Mouse (Mus musculus): ENCODE results near the gene Capn12. TPM values are rescaled to one million over a fixed set of nuclear protein-coding genes. Genes with fewer than 3 reads are reported as not detected.

Gene Capn12
- polyA plus RNA-seq (2014; fragmentation: Nextera tagmentation; extraction: Ambion mirVana), result 0.51 and 0.64 TPM in 2 replicates

- Histone ChIP-seq H3K27me3 (ENCODE audit: control insufficient read depth, insufficient read depth, low read length) (no peaks in the 10 kb centered on the region), H3K4me3 (ENCODE audit: low read length) (no peak within 1 kb of the TSS), H3K27ac (ENCODE audit: low read depth, low read length) (no peak within 1 kb of the TSS), H3K4me2 (replicated peaks; ENCODE audit: low read depth, low read length) (no peak within 1 kb of the TSS), H3K4me1 (ENCODE audit: control insufficient read depth, insufficient read depth, low read length) (peaks cover 7% of the 10 kb centered on the region; the same call in 1 of the 2 replicates), H3K36me3 (ENCODE audit: control insufficient read depth, insufficient read depth, low read length) (no peaks in the 10 kb centered on the region), H3K9me3 (ENCODE audit: control insufficient read depth, low read length) (no peaks in the 10 kb centered on the region), H3K9ac (ENCODE audit: low read depth, low read length) (no peak within 1 kb of the TSS)
- 27% methylated on average over 13 of the region's 13 CpGs for WGBS
- no peak for ATAC-seq (ENCODE audit: low FRiP score, low TSS enrichment)
Measured at GRCm38 (mm10) chr7:28881199-28881598, at the start of gene Capn12. TSS of gene Capn12 (plus strand) at chr7:28881422.

DNA sequence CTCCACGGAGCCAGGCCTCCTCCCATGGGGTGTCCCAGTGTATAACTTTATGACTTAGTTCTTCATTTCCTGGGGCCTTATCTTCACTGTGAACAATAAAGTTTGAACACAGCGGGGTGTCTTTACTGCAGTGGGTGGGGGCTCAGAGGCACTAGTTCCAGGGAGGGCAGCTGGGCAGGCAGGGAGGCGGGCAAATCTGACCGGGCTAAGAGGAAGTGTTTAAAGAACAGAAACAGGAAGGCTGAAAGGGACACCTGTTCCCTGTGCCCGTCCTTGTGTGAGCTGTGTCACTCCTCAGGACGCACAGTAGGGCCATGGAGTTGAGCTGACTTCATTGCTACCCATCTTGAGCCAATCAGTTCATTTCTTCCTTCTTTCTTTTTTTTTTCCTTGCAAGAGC is 49.1 kb upstream of the Capn12 start:
- H3K4me2 ChIP-seq (replicated peaks; ENCODE audit: low read depth, low read length), result no peak overlapping the region
- peaks cover 16% of the 10 kb centered on the region for H3K36me3 ChIP-seq (ENCODE audit: control insufficient read depth, insufficient read depth, low read length)
- no peak overlapping the region for H3K4me3 ChIP-seq (ENCODE audit: low read length)
- ATAC-seq (ENCODE audit: low FRiP score, low TSS enrichment), result no peak
- no peaks in the 10 kb centered on the region for H3K4me1 ChIP-seq (ENCODE audit: control insufficient read depth, insufficient read depth, low read length)
- H3K9ac ChIP-seq (ENCODE audit: low read depth, low read length), result no peak overlapping the region
- H3K27me3 ChIP-seq (ENCODE audit: control insufficient read depth, insufficient read depth, low read length), result no peaks in the 10 kb centered on the region
- H3K9me3 ChIP-seq (ENCODE audit: control insufficient read depth, low read length), result peaks cover 2% of the 10 kb centered on the region; the same call in 1 of the 2 replicates
- H3K27ac ChIP-seq (ENCODE audit: low read depth, low read length), result no peak overlapping the region
- 60% methylated on average over 6 of the region's 6 CpGs for WGBS

DNA sequence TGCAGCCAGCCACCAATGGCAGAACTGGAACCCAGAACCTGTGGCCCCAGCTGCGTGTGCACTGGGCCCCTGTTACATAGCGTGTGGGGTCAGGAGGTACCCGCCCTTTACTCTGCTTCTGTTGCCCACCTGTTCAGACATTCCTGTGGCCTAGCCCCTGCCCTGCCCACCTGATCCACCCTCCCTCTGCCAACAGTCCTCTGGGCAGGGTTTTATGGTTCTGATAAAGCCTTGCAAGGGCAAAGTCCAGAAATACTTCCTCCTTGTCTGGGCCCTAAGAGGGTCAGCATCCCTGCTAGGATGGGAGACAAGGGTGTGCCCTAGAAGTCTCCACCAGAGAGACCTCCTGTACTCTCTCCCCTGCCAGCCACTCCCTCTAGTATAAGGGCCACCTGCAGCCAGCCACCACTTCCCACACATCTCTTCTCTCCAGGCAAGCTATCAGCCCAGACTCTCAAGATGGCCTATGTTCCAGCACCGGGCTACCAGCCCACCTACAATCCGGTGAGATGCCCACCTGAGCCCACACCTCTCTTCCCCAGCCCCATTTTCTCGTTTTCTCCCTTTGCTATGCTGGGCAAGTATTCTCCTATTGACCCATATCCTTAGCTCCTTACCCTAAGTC is 47.4 kb upstream of the Capn12 start, which contains the start of gene Lgals4:
Lgals4 (plus strand) TSS at position 132 of the 625 bp plus-strand sequence.
- Histone ChIP-seq H3K27me3 (ENCODE audit: control insufficient read depth, insufficient read depth, low read length) (no peaks in the 10 kb centered on the region), H3K9ac (ENCODE audit: low read depth, low read length) (no peak within 1 kb of the TSS), H3K4me1 (ENCODE audit: control insufficient read depth, insufficient read depth, low read length) (no peaks in the 10 kb centered on the region), H3K4me3 (ENCODE audit: low read length) (no peak within 1 kb of the TSS), H3K4me2 (replicated peaks; ENCODE audit: low read depth, low read length) (no peak within 1 kb of the TSS), H3K27ac (ENCODE audit: low read depth, low read length) (no peak within 1 kb of the TSS), H3K36me3 (ENCODE audit: control insufficient read depth, insufficient read depth, low read length) (peaks cover 16% of the 10 kb centered on the region), H3K9me3 (ENCODE audit: control insufficient read depth, low read length) (peaks cover 2% of the 10 kb centered on the region; the same call in 1 of the 2 replicates)
- no peak for ATAC-seq (ENCODE audit: low FRiP score, low TSS enrichment)
- WGBS, result 84% methylated on average over 6 of the region's 6 CpGs

DNA sequence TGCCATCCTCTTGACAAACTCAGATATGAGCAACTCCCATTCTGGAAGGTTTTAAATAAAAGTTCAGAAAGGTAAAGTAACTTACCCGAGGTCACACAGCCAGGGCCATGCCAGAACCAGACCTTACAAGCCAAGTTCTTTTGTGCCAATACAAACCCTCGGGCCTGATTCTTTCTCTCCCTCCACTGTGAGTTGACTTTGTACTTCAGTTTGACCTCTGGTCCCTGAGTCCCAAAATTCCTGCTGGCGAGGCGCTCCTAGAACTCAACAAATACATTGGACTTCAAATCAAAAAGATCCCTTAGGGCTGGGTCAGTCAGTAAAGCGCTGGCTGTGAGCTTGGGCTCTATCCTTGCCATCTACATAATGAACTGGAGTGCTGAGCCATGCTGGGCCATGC is 44.3 kb upstream of the Capn12 start:
- no peaks in the 10 kb centered on the region for H3K4me1 ChIP-seq (ENCODE audit: control insufficient read depth, insufficient read depth, low read length)
- 87% methylated on average over 5 of the region's 5 CpGs for WGBS
- no peak for ATAC-seq (ENCODE audit: low FRiP score, low TSS enrichment)
- H3K4me2 ChIP-seq (replicated peaks; ENCODE audit: low read depth, low read length), result no peak overlapping the region
- H3K9me3 ChIP-seq (ENCODE audit: control insufficient read depth, low read length), result no peaks in the 10 kb centered on the region
- no peaks in the 10 kb centered on the region for H3K27me3 ChIP-seq (ENCODE audit: control insufficient read depth, insufficient read depth, low read length)
- no peak overlapping the region for H3K4me3 ChIP-seq (ENCODE audit: low read length)
- H3K27ac ChIP-seq (ENCODE audit: low read depth, low read length), result no peak overlapping the region
- H3K36me3 ChIP-seq (ENCODE audit: control insufficient read depth, insufficient read depth, low read length), result peaks cover 2% of the 10 kb centered on the region; the same call in 1 of the 2 replicates
- H3K9ac ChIP-seq (ENCODE audit: low read depth, low read length), result no peak overlapping the region

DNA sequence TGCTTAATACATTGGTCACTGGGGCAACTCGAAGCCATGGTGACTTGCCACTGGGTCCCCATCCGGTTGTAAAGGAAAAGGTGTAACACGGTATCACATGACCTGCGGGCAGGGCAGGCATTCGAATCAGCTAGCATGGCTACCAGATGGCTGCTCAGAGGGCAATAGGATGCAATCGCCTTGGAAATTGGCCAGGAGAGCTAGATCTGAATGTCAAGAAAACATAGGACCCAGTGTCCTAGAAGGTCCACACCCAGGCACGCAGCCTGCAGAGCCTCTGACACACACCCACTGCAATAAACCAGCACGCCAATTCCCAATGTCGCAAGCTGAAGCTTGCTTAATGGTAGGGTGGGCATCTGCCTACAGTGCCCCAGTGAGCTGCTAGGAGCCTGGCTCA is 42.9 kb upstream of the Capn12 start:
- no peaks in the 10 kb centered on the region for H3K27me3 ChIP-seq (ENCODE audit: control insufficient read depth, insufficient read depth, low read length)
- no peaks in the 10 kb centered on the region for H3K4me1 ChIP-seq (ENCODE audit: control insufficient read depth, insufficient read depth, low read length)
- ATAC-seq (ENCODE audit: low FRiP score, low TSS enrichment), result no peak
- 62% methylated on average over 9 of the region's 9 CpGs for WGBS
- H3K9me3 ChIP-seq (ENCODE audit: control insufficient read depth, low read length), result no peaks in the 10 kb centered on the region
- H3K4me3 ChIP-seq (ENCODE audit: low read length), result no peak overlapping the region
- H3K36me3 ChIP-seq (ENCODE audit: control insufficient read depth, insufficient read depth, low read length), result no peaks in the 10 kb centered on the region
- H3K4me2 ChIP-seq (replicated peaks; ENCODE audit: low read depth, low read length), result no peak overlapping the region
- H3K27ac ChIP-seq (ENCODE audit: low read depth, low read length), result no peak overlapping the region
- H3K9ac ChIP-seq (ENCODE audit: low read depth, low read length), result no peak overlapping the region

DNA sequence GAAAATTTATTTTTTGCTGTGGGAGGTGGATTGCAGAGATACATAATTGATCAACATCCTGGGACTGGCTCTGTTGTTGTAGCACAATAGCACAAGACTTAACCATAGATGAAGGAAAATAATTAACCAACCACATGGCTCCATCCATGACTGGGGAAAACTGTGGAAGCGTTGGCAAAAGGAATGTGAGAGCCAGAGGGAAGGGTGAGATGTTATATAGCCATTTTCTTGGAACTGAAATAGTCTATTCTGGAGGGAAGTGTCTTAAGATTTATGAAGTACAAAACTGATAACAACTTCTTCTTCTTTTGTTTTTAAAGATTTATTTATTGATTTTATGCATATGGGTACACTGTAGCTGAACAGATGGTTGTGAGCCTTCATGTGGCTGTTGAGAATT is 33.9 kb upstream of the Capn12 start:
- Histone ChIP-seq H3K36me3 (ENCODE audit: control insufficient read depth, insufficient read depth, low read length) (no peaks in the 10 kb centered on the region), H3K4me2 (replicated peaks; ENCODE audit: low read depth, low read length) (no peak overlapping the region), H3K27me3 (ENCODE audit: control insufficient read depth, insufficient read depth, low read length) (no peaks in the 10 kb centered on the region), H3K27ac (ENCODE audit: low read depth, low read length) (no peak overlapping the region), H3K4me1 (ENCODE audit: control insufficient read depth, insufficient read depth, low read length) (0 out of 2 replicates have a peak, but pooled peaks cover 8% of the 10 kb centered on the region), H3K9ac (ENCODE audit: low read depth, low read length) (no peak overlapping the region), H3K4me3 (ENCODE audit: low read length) (no peak overlapping the region), H3K9me3 (ENCODE audit: control insufficient read depth, low read length) (0 out of 2 replicates have a peak, but pooled peaks cover 2% of the 10 kb centered on the region)
- WGBS, result 57% methylated on average over 1 of the region's 1 CpGs
- ATAC-seq (ENCODE audit: low FRiP score, low TSS enrichment), result no peak

- H3K27ac ChIP-seq (ENCODE audit: low read depth, low read length), result no peak overlapping the region
- H3K4me3 ChIP-seq (ENCODE audit: low read length), result no peak overlapping the region
- 0 out of 2 replicates have a peak, but pooled peaks cover 2% of the 10 kb centered on the region for H3K9me3 ChIP-seq (ENCODE audit: control insufficient read depth, low read length)
- no peaks in the 10 kb centered on the region for H3K27me3 ChIP-seq (ENCODE audit: control insufficient read depth, insufficient read depth, low read length)
- no peak overlapping the region for H3K9ac ChIP-seq (ENCODE audit: low read depth, low read length)
- WGBS, result 38% methylated on average over 1 of the region's 1 CpGs
- no peaks in the 10 kb centered on the region for H3K36me3 ChIP-seq (ENCODE audit: control insufficient read depth, insufficient read depth, low read length)
- ATAC-seq (ENCODE audit: low FRiP score, low TSS enrichment), result 0 out of 2 replicates have a peak, but pooled peaks have one; percentile 39
- H3K4me2 ChIP-seq (replicated peaks; ENCODE audit: low read depth, low read length), result no peak overlapping the region
- H3K4me1 ChIP-seq (ENCODE audit: control insufficient read depth, insufficient read depth, low read length), result 0 out of 2 replicates have a peak, but pooled peaks cover 8% of the 10 kb centered on the region
Measured at GRCm38 (mm10) chr7:28849700-28850236, 31.5 kb upstream of the Capn12 start.

- H3K4me1 ChIP-seq (ENCODE audit: control insufficient read depth, insufficient read depth, low read length), result 0 out of 2 replicates have a peak, but pooled peaks cover 8% of the 10 kb centered on the region
- no peak for ATAC-seq (ENCODE audit: low FRiP score, low TSS enrichment)
- 72% methylated on average over 4 of the region's 4 CpGs for WGBS
- no peak overlapping the region for H3K4me2 ChIP-seq (replicated peaks; ENCODE audit: low read depth, low read length)
- H3K4me3 ChIP-seq (ENCODE audit: low read length), result no peak overlapping the region
- no peaks in the 10 kb centered on the region for H3K36me3 ChIP-seq (ENCODE audit: control insufficient read depth, insufficient read depth, low read length)
- H3K27me3 ChIP-seq (ENCODE audit: control insufficient read depth, insufficient read depth, low read length), result no peaks in the 10 kb centered on the region
- 0 out of 2 replicates have a peak overlapping the region, but pooled peaks have one; percentile 24 for H3K27ac ChIP-seq (ENCODE audit: low read depth, low read length)
- H3K9me3 ChIP-seq (ENCODE audit: control insufficient read depth, low read length), result 0 out of 2 replicates have a peak, but pooled peaks cover 2% of the 10 kb centered on the region
- no peak overlapping the region for H3K9ac ChIP-seq (ENCODE audit: low read depth, low read length)
Measured at GRCm38 (mm10) chr7:28850642-28851041, 30.6 kb upstream of the Capn12 start.

GRCm38 (mm10) chr7:28859953-28860352 is 21.3 kb upstream of the Capn12 start:
- H3K4me3 ChIP-seq (ENCODE audit: low read length), result no peak overlapping the region
- peaks cover 4% of the 10 kb centered on the region; the same call in 1 of the 2 replicates for H3K9me3 ChIP-seq (ENCODE audit: control insufficient read depth, low read length)
- no peak overlapping the region for H3K9ac ChIP-seq (ENCODE audit: low read depth, low read length)
- no peak for ATAC-seq (ENCODE audit: low FRiP score, low TSS enrichment)
- 94% methylated on average over 2 of the region's 2 CpGs for WGBS
- H3K4me1 ChIP-seq (ENCODE audit: control insufficient read depth, insufficient read depth, low read length), result peaks cover 7% of the 10 kb centered on the region
- H3K27me3 ChIP-seq (ENCODE audit: control insufficient read depth, insufficient read depth, low read length), result no peaks in the 10 kb centered on the region
- no peaks in the 10 kb centered on the region for H3K36me3 ChIP-seq (ENCODE audit: control insufficient read depth, insufficient read depth, low read length)
- H3K27ac ChIP-seq (ENCODE audit: low read depth, low read length), result no peak overlapping the region
- no peak overlapping the region for H3K4me2 ChIP-seq (replicated peaks; ENCODE audit: low read depth, low read length)

All from kidney, embryonic 14.5 days (tissue).